Mouse (Mus musculus): Measurements from ENCODE around the gene Pxmp2. TPM values are rescaled to one million over a fixed set of nuclear protein-coding genes. Genes with fewer than 3 reads are reported as not detected.
A peak's percentile ranks its signal among the peaks of the same experiment; 100 is the strongest.

The Pxmp2 gene
- polyA plus RNA-seq (2016; fragmentation: Nextera tagmentation; extraction: Ambion mirVana), result 24.4 and 26.1 TPM in 2 replicates

- WGBS (ENCODE audit: insufficient replicate concordance), result under 1% methylated on average over 64 of the region's 64 CpGs
- peak; percentile 96 for ATAC-seq
Observed at GRCm38 (mm10) chr5:110285770-110286445, at the start of gene Pxmp2, which contains the start of gene Pole. Gene Pxmp2, minus strand, starts transcription at chr5:110286186. Gene Pole, plus strand, starts transcription at chr5:110286306.

GRCm38 (mm10) chr5:110330508-110330907 is 44.5 kb upstream of the Pxmp2 start:
- ATAC-seq, result no peak
- H3K27me3 ChIP-seq (replicated peaks), result no peaks in the 10 kb centered on the region
- no peaks in the 10 kb centered on the region for H3K4me1 ChIP-seq
- no peaks in the 10 kb centered on the region for H3K9me3 ChIP-seq (replicated peaks)
- H3K36me3 ChIP-seq, result peaks cover 98% of the 10 kb centered on the region
- no peak overlapping the region for H3K4me2 ChIP-seq
- 68% methylated on average over 3 of the region's 3 CpGs for WGBS (ENCODE audit: insufficient replicate concordance)
- no peak overlapping the region for H3K27ac ChIP-seq
- no peak overlapping the region for H3K9ac ChIP-seq
- no peak overlapping the region for H3K4me3 ChIP-seq

More at GRCm38 (mm10) chr5:110285770-110286445, at the start of gene Pxmp2, which contains the start of gene Pole:
- Histone ChIP-seq H3K4me3 (peak within 1 kb of the TSS; percentile 88), H3K4me2 (peak within 1 kb of the TSS; percentile 95), H3K9ac (peak within 1 kb of the TSS; percentile 87), H3K27ac (peak within 1 kb of the TSS; percentile 82), H3K9me3 (replicated peaks) (no peaks in the 10 kb centered on the region), H3K36me3 (peaks cover 21% of the 10 kb centered on the region), H3K4me1 (peaks cover 42% of the 10 kb centered on the region), H3K27me3 (replicated peaks) (no peaks in the 10 kb centered on the region)

GRCm38 (mm10) chr5:110313127-110313526 is 27.1 kb upstream of the Pxmp2 start:
- 87% methylated on average over 3 of the region's 3 CpGs for WGBS (ENCODE audit: insufficient replicate concordance)
- Histone ChIP-seq H3K9ac (no peak overlapping the region), H3K4me3 (no peak overlapping the region), H3K9me3 (replicated peaks) (no peaks in the 10 kb centered on the region), H3K36me3 (peaks cover 95% of the 10 kb centered on the region), H3K4me1 (no peaks in the 10 kb centered on the region), H3K27ac (no peak overlapping the region), H3K27me3 (replicated peaks) (no peaks in the 10 kb centered on the region), H3K4me2 (no peak overlapping the region)
- no peak for ATAC-seq

GRCm38 (mm10) chr5:110308861-110309260 is 22.9 kb upstream of the Pxmp2 start:
- H3K9me3 ChIP-seq (replicated peaks), result no peaks in the 10 kb centered on the region
- H3K9ac ChIP-seq, result no peak overlapping the region
- H3K4me3 ChIP-seq, result no peak overlapping the region
- 92% methylated on average over 7 of the region's 7 CpGs for WGBS (ENCODE audit: insufficient replicate concordance)
- H3K27me3 ChIP-seq (replicated peaks), result no peaks in the 10 kb centered on the region
- H3K27ac ChIP-seq, result no peak overlapping the region
- H3K4me2 ChIP-seq, result no peak overlapping the region
- H3K4me1 ChIP-seq, result no peaks in the 10 kb centered on the region
- peaks cover 99% of the 10 kb centered on the region for H3K36me3 ChIP-seq
- ATAC-seq, result no peak

GRCm38 (mm10) chr5:110300591-110300990 is 14.6 kb upstream of the Pxmp2 start:
- peaks cover 100% of the 10 kb centered on the region for H3K36me3 ChIP-seq
- no peak for ATAC-seq
- no peak overlapping the region for H3K4me3 ChIP-seq
- no peaks in the 10 kb centered on the region for H3K4me1 ChIP-seq
- no peak overlapping the region for H3K9ac ChIP-seq
- H3K27me3 ChIP-seq (replicated peaks), result no peaks in the 10 kb centered on the region
- H3K9me3 ChIP-seq (replicated peaks), result no peaks in the 10 kb centered on the region
- no peak overlapping the region for H3K4me2 ChIP-seq
- H3K27ac ChIP-seq, result no peak overlapping the region
- 84% methylated on average over 2 of the region's 2 CpGs for WGBS (ENCODE audit: insufficient replicate concordance)

- no peak overlapping the region for H3K27ac ChIP-seq
- H3K4me1 ChIP-seq, result peaks cover 6% of the 10 kb centered on the region
- WGBS (ENCODE audit: insufficient replicate concordance), result 88% methylated on average over 1 of the region's 1 CpGs
- no peak overlapping the region for H3K4me2 ChIP-seq
- no peaks in the 10 kb centered on the region for H3K27me3 ChIP-seq (replicated peaks)
- H3K36me3 ChIP-seq, result peaks cover 97% of the 10 kb centered on the region
- no peak overlapping the region for H3K9ac ChIP-seq
- no peak overlapping the region for H3K4me3 ChIP-seq
- no peak for ATAC-seq
- no peaks in the 10 kb centered on the region for H3K9me3 ChIP-seq (replicated peaks)
Observed at GRCm38 (mm10) chr5:110296637-110297036, 10.7 kb upstream of the Pxmp2 start.

- WGBS (ENCODE audit: insufficient replicate concordance), result 26% methylated on average over 1 of the region's 1 CpGs
- H3K27ac ChIP-seq, result peak overlapping the region; percentile 23; the same call in 1 of the 2 replicates
- no peak overlapping the region for H3K4me2 ChIP-seq
- H3K9me3 ChIP-seq (replicated peaks), result no peaks in the 10 kb centered on the region
- ATAC-seq, result peak; percentile 61
- no peak overlapping the region for H3K9ac ChIP-seq
- no peaks in the 10 kb centered on the region for H3K27me3 ChIP-seq (replicated peaks)
- H3K4me1 ChIP-seq, result peaks cover 34% of the 10 kb centered on the region
- H3K36me3 ChIP-seq, result peaks cover 75% of the 10 kb centered on the region
- H3K4me3 ChIP-seq, result no peak overlapping the region
Observed at GRCm38 (mm10) chr5:110291649-110292048, 5.7 kb upstream of the Pxmp2 start.

GRCm38 (mm10) chr5:110287084-110287475 is 1.1 kb upstream of the Pxmp2 start:
- Histone ChIP-seq H3K9me3 (replicated peaks) (no peaks in the 10 kb centered on the region), H3K27ac (no peak overlapping the region), H3K4me2 (peak overlapping the region; percentile 95), H3K9ac (peak overlapping the region; percentile 87), H3K4me3 (peak overlapping the region; percentile 88), H3K27me3 (replicated peaks) (no peaks in the 10 kb centered on the region), H3K4me1 (peaks cover 53% of the 10 kb centered on the region), H3K36me3 (peaks cover 33% of the 10 kb centered on the region)
- ATAC-seq, result no peak
- 49% methylated on average over 2 of the region's 2 CpGs for WGBS (ENCODE audit: insufficient replicate concordance)

- Histone ChIP-seq H3K4me3 (peak overlapping the region; percentile 88), H3K9ac (peak overlapping the region; percentile 87), H3K36me3 (peaks cover 28% of the 10 kb centered on the region), H3K9me3 (replicated peaks) (no peaks in the 10 kb centered on the region), H3K27ac (peak overlapping the region; percentile 82), H3K4me1 (peaks cover 48% of the 10 kb centered on the region), H3K27me3 (replicated peaks) (no peaks in the 10 kb centered on the region), H3K4me2 (peak overlapping the region; percentile 95)
- peak; percentile 83 for ATAC-seq
- 2% methylated on average over 31 of the region's 31 CpGs for WGBS (ENCODE audit: insufficient replicate concordance)
Observed at GRCm38 (mm10) chr5:110286446-110287083, 579 bp upstream of the Pxmp2 start.

GRCm38 (mm10) chr5:110285156-110285555 is 830 bp downstream of the Pxmp2 start:
- Histone ChIP-seq H3K9ac (peak overlapping the region; percentile 87), H3K4me3 (peak overlapping the region; percentile 88), H3K4me2 (peak overlapping the region; percentile 95), H3K27ac (peak overlapping the region; percentile 79), H3K9me3 (replicated peaks) (no peaks in the 10 kb centered on the region), H3K36me3 (peaks cover 13% of the 10 kb centered on the region), H3K4me1 (peaks cover 37% of the 10 kb centered on the region), H3K27me3 (replicated peaks) (no peaks in the 10 kb centered on the region)
- ATAC-seq, result no peak
- 2% methylated on average over 15 of the region's 15 CpGs for WGBS (ENCODE audit: insufficient replicate concordance)

GRCm38 (mm10) chr5:110284536-110284935 is 1.4 kb downstream of the Pxmp2 start:
- no peaks in the 10 kb centered on the region for H3K27me3 ChIP-seq (replicated peaks)
- 2% methylated on average over 4 of the region's 4 CpGs for WGBS (ENCODE audit: insufficient replicate concordance)
- peak overlapping the region; percentile 95 for H3K4me2 ChIP-seq
- H3K9me3 ChIP-seq (replicated peaks), result no peaks in the 10 kb centered on the region
- peaks cover 7% of the 10 kb centered on the region for H3K36me3 ChIP-seq
- peak overlapping the region; percentile 88 for H3K4me3 ChIP-seq
- H3K4me1 ChIP-seq, result peaks cover 33% of the 10 kb centered on the region
- H3K27ac ChIP-seq, result peak overlapping the region; percentile 79
- H3K9ac ChIP-seq, result peak overlapping the region; percentile 87
- ATAC-seq, result no peak

- no peak overlapping the region for H3K4me3 ChIP-seq
- H3K9ac ChIP-seq, result no peak overlapping the region
- 78% methylated on average over 2 of the region's 2 CpGs for WGBS (ENCODE audit: insufficient replicate concordance)
- H3K27me3 ChIP-seq (replicated peaks), result no peaks in the 10 kb centered on the region
- H3K9me3 ChIP-seq (replicated peaks), result no peaks in the 10 kb centered on the region
- peaks cover 9% of the 10 kb centered on the region; the same call in 1 of the 2 replicates for H3K36me3 ChIP-seq
- no peak overlapping the region for H3K4me2 ChIP-seq
- ATAC-seq, result no peak
- H3K4me1 ChIP-seq, result peaks cover 24% of the 10 kb centered on the region
- H3K27ac ChIP-seq, result no peak overlapping the region
Observed at GRCm38 (mm10) chr5:110281984-110282383, 4.0 kb downstream of the Pxmp2 start.

Measured in liver, embryonic 12.5 days (tissue).